ENCODE assay signal across 9 mouse cellular contexts in the genomic region with DNA sequence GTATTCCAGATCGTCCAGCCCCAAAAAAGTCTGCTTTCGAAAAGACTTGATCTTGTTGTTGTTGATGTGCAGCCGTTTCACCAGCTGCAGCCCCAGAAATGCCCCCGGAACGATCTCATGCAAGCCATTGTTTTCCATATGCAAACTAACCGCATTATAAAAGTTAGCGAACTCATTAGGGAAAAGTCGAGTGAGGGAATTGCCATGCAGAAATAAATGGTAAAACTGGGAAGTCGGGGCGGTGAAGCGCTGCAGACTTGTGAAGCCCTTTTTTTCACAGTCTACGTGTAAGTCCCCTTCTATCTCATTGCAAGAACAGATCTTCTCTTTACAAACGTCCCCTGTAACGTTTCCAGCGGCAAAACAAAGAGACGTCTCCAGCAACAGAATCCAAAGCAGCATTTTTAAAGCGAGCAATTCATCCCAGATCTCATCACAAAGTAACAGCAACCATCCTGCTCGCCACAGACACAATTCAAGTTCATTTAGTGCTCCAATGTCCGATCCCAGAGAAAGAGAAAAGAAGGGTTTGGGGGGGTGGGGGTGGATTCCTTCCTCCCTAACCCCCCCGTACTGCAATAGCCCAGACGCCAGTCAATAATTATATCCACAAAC. TPM values are rescaled to one million over a fixed set of nuclear protein-coding genes. Genes with fewer than 3 reads are reported as not detected.
DNase-seq lines count a peak whose midpoint lies in the region; ATAC-seq lines count a peak whose summit lies in the region.
"Had no signal": no experiment of that assay in that cellular context is flagged by ENCODE, and none has a peak within 500 bp of the region (broad histone marks: within the 10 kb centered on the region; RNA-seq: fewer than 3 reads in every experiment).

No protein-coding gene starts in this region.

- WGBS in limb, embryonic 10.5 days = 3% methylated on average over 21 of the region's 21 CpGs

- no peak for ATAC-seq in erythroblast, adult 5-6 weeks (replicated peaks; ENCODE audit: low FRiP score, poor library complexity, severe bottlenecking)

- H3K27me3 ChIP-seq in limb, embryonic 10.5 days (ENCODE audit: low read depth, poor library complexity, severe bottlenecking) = peaks cover 55% of the 10 kb centered on the region

- no peaks in the 10 kb centered on the region for H3K36me3 ChIP-seq in limb, embryonic 10.5 days

- H3K27ac ChIP-seq in limb, embryonic 10.5 days = no peak overlapping the region
- H3K27ac ChIP-seq: liver, embryonic 14.5 days had no signal

- H3K4me1 ChIP-seq in limb, embryonic 10.5 days = peaks cover 23% of the 10 kb centered on the region

- peak overlapping the region; percentile 44 for H3K4me3 ChIP-seq in limb, embryonic 10.5 days

- no peaks in the 10 kb centered on the region for H3K9me3 ChIP-seq in limb, embryonic 10.5 days (replicated peaks)

- peak; percentile 29 for DNase-seq in embryo, embryonic 10.5 days (ENCODE audit: low spot score)
- no peak for DNase-seq in embryo, embryonic 10 days (ENCODE audit: low spot score)
- peak; percentile 37 to 45 for DNase-seq in right cerebral cortex, adult 2 months (ENCODE audit: low spot score in 2 of 2)
- DNase-seq in right cerebral cortex, postnatal 14 days = no peak
- no peak for DNase-seq in limb, embryonic 10.5 days (ENCODE audit: low spot score)
- peak; percentile 14 for DNase-seq in right cerebral cortex, postnatal 4 days
- DNase-seq in heart, postnatal 36 days = no peak

- intact Hi-C loops in heart, postnatal 36 days (cut with DNase I) = no loop called here

RNA-seq across cellular contexts. Expression of a gene that starts 1.0 kb away (rescaled TPM):
- 0.04 TPM in 1 of 2 replicates, not detected in the other for polyA plus RNA-seq in limb, embryonic 10.5 days (2016; fragmentation: Nextera tagmentation; extraction: Ambion mirVana)
- total RNA-seq in erythroblast, adult 5-6 weeks (2015; ENCODE audit: low replicate concordance) = not detected in 2 replicates
- not detected in 2 replicates for total RNA-seq in erythroblast, adult 5-6 weeks (2017; ENCODE audit: low replicate concordance)
- total RNA-seq in heart, postnatal 36 days (2021) = not detected

Comparison
In these comparisons a context has a peak if more than half of its experiments do, and no peak if none do; other contexts are left out.
1. DNase-seq: peak in embryo, embryonic 10.5 days (single experiment), right cerebral cortex, adult 2 months (2 of 2) and right cerebral cortex, postnatal 4 days (single experiment); none in embryo, embryonic 10 days (single experiment), right cerebral cortex, postnatal 14 days (single experiment), limb, embryonic 10.5 days (single experiment) and heart, postnatal 36 days (0 of 2).